Mouse (Mus musculus) ES-E14 (cell line): ENCODE data around the gene Tubgcp2.

Source experiments
- HCFC1 ChIP-seq: IDR thresholded peaks from 2 replicates; pipeline ENCODE4 v1.6.1; 2012; ENCODE audit warnings: low read length, inconsistent platforms, borderline replicate concordance; ENCODE audit not compliant: insufficient read depth
- MAFK ChIP-seq: IDR thresholded peaks from 2 replicates; pipeline ENCODE4 v1.6.1; 2014; ENCODE audit warnings: mild to moderate bottlenecking, low read depth, low read length, inconsistent platforms; ENCODE audit not compliant: insufficient read depth
- ZC3H11A ChIP-seq: IDR thresholded peaks from 2 replicates; pipeline ENCODE4 v1.6.1; 2012; ENCODE audit warnings: low read depth, mild to moderate bottlenecking, inconsistent platforms, low read length, borderline replicate concordance
- ZNF384 ChIP-seq: IDR thresholded peaks from 2 replicates; pipeline ENCODE4 v1.6.1; 2012; ENCODE audit warnings: low read depth, low read length, inconsistent platforms

DNA sequence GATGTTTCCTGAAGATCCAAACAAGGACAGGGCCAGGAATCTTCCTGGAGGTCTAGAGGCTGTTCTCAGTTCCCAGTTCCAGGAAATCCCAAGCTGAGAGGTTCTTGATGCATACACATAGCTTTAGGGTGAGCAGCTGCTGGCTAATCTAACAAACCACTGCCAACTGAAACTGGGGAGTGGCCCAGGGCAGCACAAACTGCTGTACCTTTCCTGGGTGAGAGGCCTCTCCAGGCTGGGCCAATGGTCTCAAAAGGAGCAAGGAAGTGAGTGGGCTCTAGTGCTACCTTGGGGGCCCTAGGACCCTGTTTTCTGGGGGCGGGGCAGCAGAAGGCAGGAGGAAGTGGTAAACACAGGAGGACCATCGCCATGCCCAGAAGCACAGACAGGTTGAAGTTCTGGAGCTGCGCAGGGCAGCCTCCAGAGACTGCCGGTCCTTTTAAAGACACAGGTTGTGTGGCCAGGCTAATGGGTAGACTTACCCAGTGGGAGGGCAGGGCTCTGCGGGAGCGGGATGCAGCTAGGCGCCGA is 45.5 kb downstream of the Tubgcp2 start:
- TF ChIP-seq ZC3H11A (no peak), ZNF384 (no peak), HCFC1 (no peak), MAFK (no peak)
